ENCODE assay signal across 21 mouse cellular contexts in the genomic region with DNA sequence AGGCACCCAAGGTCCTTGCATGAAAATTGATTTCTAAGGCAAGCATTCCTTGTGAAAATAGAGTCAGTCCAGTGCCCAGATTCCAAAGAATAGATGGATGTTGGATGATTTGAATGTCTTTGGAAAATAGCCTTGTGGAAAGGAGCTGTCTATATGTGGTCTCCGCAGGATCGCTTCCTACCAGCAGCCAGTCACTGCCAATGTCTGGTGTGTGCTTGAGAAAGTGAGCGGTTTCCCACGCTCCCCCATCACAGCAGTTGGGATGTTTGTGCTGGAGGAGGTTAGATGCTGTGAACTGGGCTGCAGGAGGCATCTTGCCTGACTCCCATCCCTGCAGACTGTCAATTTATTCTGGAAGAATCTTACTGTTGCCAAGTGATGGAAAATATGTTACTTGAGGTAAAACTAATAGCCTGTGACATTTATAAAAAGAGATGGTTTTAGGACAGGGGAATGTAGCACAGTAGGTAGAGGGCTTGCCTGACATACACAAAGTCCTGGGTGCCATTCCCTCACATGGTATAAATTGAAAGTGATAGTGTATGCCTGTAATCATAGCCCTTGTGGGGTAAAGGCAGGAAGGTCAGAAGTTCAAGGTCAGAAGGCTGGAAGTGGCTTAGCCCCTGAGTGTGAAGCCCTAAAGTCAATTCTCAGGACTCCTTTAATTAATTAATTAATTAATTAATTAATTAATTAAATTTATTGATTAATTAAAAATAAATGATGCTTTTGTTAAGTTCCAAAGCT. TPM values are rescaled to one million over a fixed set of nuclear protein-coding genes. Genes with fewer than 3 reads are reported as not detected.
DNase-seq lines count a peak whose midpoint lies in the region; ATAC-seq and TF ChIP-seq lines count a peak whose summit lies in the region.
"Had no signal": no experiment of that assay in that cellular context is flagged by ENCODE, and none has a peak within 500 bp of the region (broad histone marks: within the 10 kb centered on the region; RNA-seq: fewer than 3 reads in every experiment).

No protein-coding gene starts in this region.

- H3K9ac ChIP-seq in embryonic facial prominence, embryonic 14.5 days (ENCODE audit: low read depth, low read length), result no peak overlapping the region
- no peak overlapping the region for H3K9ac ChIP-seq in hindbrain, embryonic 15.5 days
- H3K9ac ChIP-seq: embryonic facial prominence, embryonic 15.5 days; forebrain, embryonic 12.5 days; limb, embryonic 13.5 days; midbrain, embryonic 12.5 days had no signal

- no peaks in the 10 kb centered on the region for H3K9me3 ChIP-seq in embryonic facial prominence, embryonic 14.5 days (ENCODE audit: control insufficient read depth, low read length)
- H3K9me3 ChIP-seq in embryonic facial prominence, embryonic 10.5 days, result no peaks in the 10 kb centered on the region
- no peaks in the 10 kb centered on the region for H3K9me3 ChIP-seq in E14TG2a.4 (ENCODE audit: low read length)
- H3K9me3 ChIP-seq in hindbrain, embryonic 15.5 days, result no peaks in the 10 kb centered on the region
- H3K9me3 ChIP-seq: embryonic facial prominence, embryonic 15.5 days; forebrain, embryonic 12.5 days; limb, embryonic 13.5 days; midbrain, embryonic 12.5 days had no signal

- no peaks in the 10 kb centered on the region for H3K4me1 ChIP-seq in embryonic facial prominence, embryonic 14.5 days (ENCODE audit: control insufficient read depth, insufficient read depth, low read length)
- H3K4me1 ChIP-seq in embryonic facial prominence, embryonic 10.5 days, result peaks cover 13% of the 10 kb centered on the region
- peaks cover 72% of the 10 kb centered on the region for H3K4me1 ChIP-seq in E14TG2a.4 (replicated peaks; ENCODE audit: low read depth, low read length)
- H3K4me1 ChIP-seq in hindbrain, embryonic 15.5 days (replicated peaks), result 0 out of 2 replicates have a peak, but pooled peaks cover 12% of the 10 kb centered on the region
- H3K4me1 ChIP-seq: forebrain, embryonic 12.5 days; midbrain, embryonic 12.5 days had no signal

- H3K4me3 ChIP-seq in embryonic facial prominence, embryonic 14.5 days (ENCODE audit: low read depth, low read length), result no peak overlapping the region
- no peak overlapping the region for H3K4me3 ChIP-seq in embryonic facial prominence, embryonic 10.5 days
- H3K4me3 ChIP-seq in E14TG2a.4 (replicated peaks; ENCODE audit: low read length), result peak overlapping the region; percentile 26; the same call in 1 of the 2 replicates
- no peak overlapping the region for H3K4me3 ChIP-seq in hindbrain, embryonic 15.5 days
- H3K4me3 ChIP-seq: embryonic facial prominence, embryonic 15.5 days; forebrain, embryonic 12.5 days; limb, embryonic 13.5 days; midbrain, embryonic 12.5 days had no signal

- H3K36me3 ChIP-seq in embryonic facial prominence, embryonic 14.5 days (ENCODE audit: control insufficient read depth, insufficient read depth, low read length), result no peaks in the 10 kb centered on the region
- H3K36me3 ChIP-seq in embryonic facial prominence, embryonic 10.5 days (replicated peaks), result no peaks in the 10 kb centered on the region
- H3K36me3 ChIP-seq in E14TG2a.4 (ENCODE audit: insufficient read depth, low read length), result peaks cover 31% of the 10 kb centered on the region
- no peaks in the 10 kb centered on the region for H3K36me3 ChIP-seq in hindbrain, embryonic 15.5 days
- H3K36me3 ChIP-seq: embryonic facial prominence, embryonic 15.5 days; forebrain, embryonic 12.5 days; limb, embryonic 13.5 days; midbrain, embryonic 12.5 days had no signal

- no peaks in the 10 kb centered on the region for H3K27me3 ChIP-seq in embryonic facial prominence, embryonic 14.5 days (replicated peaks; ENCODE audit: control insufficient read depth, insufficient read depth, low read length)
- H3K27me3 ChIP-seq in embryonic facial prominence, embryonic 10.5 days (replicated peaks; ENCODE audit: low read depth, poor library complexity, severe bottlenecking), result no peaks in the 10 kb centered on the region
- H3K27me3 ChIP-seq in E14TG2a.4 (ENCODE audit: insufficient read depth, low read length), result no peaks in the 10 kb centered on the region
- no peaks in the 10 kb centered on the region for H3K27me3 ChIP-seq in hindbrain, embryonic 15.5 days
- H3K27me3 ChIP-seq: embryonic facial prominence, embryonic 15.5 days; forebrain, embryonic 12.5 days; limb, embryonic 13.5 days; midbrain, embryonic 12.5 days had no signal

- intact Hi-C loops in left cerebral cortex, postnatal 4 days (cut with DNase I), result no loop called here

- H3K4me2 ChIP-seq in embryonic facial prominence, embryonic 14.5 days (ENCODE audit: low read depth, low read length), result no peak overlapping the region
- no peak overlapping the region for H3K4me2 ChIP-seq in hindbrain, embryonic 15.5 days
- H3K4me2 ChIP-seq: embryonic facial prominence, embryonic 15.5 days; forebrain, embryonic 12.5 days; heart, embryonic 11.5 days; limb, embryonic 13.5 days; midbrain, embryonic 12.5 days had no signal

- TF ChIP-seq CTCF in E14TG2a.4 (conservative IDR thresholded peaks at IDR 0.05; ENCODE audit: low read length), result no peak

- no peak overlapping the region for H3K27ac ChIP-seq in embryonic facial prominence, embryonic 14.5 days (replicated peaks; ENCODE audit: low read depth, low read length)
- no peak overlapping the region for H3K27ac ChIP-seq in embryonic facial prominence, embryonic 10.5 days (replicated peaks)
- H3K27ac ChIP-seq in hindbrain, embryonic 15.5 days (replicated peaks), result peak overlapping the region; percentile 45; the same call in 1 of the 2 replicates
- H3K27ac ChIP-seq: embryonic facial prominence, embryonic 15.5 days; forebrain, embryonic 12.5 days; limb, embryonic 13.5 days; midbrain, embryonic 12.5 days had no signal

- 0 out of 2 replicates have a peak, but pooled peaks have one; percentile 31 for ATAC-seq in embryonic facial prominence, embryonic 14.5 days (ENCODE audit: low read depth)
- ATAC-seq in hindbrain, embryonic 15.5 days (ENCODE audit: low FRiP score, low read depth), result peak; percentile 47
- ATAC-seq: CD4-positive, CD25-positive, alpha-beta regulatory T cell, adult 4 months had no signal

- 71% methylated on average over 4 of the region's 4 CpGs for WGBS in embryonic facial prominence, embryonic 14.5 days
- 89% methylated on average over 4 of the region's 4 CpGs for WGBS in embryonic facial prominence, embryonic 10.5 days
- WGBS in hindbrain, embryonic 15.5 days, result 61% methylated on average over 4 of the region's 4 CpGs

- no peak for DNase-seq in embryonic facial prominence, embryonic 14.5 days (ENCODE audit: low spot score)
- no peak for DNase-seq in embryonic facial prominence, embryonic 10.5 days (ENCODE audit: low spot score)
- DNase-seq in left cerebral cortex, postnatal 4 days, result peak; percentile 25
- no peak for DNase-seq in left cerebral cortex, adult 11 months (ENCODE audit: low spot score)
- no peak for DNase-seq in right cerebral cortex, postnatal 14 days
- no peak for DNase-seq in adipocyte (ENCODE audit: low spot score)
- DNase-seq: adrenal gland, postnatal 25 days; cerebellum, adult 8-10 months; gastrocnemius, postnatal 36 days; kidney, adult 11 months; kidney, postnatal 14 days; lung, postnatal 36 days; thymus, postnatal 4 days had no signal

RNA-seq across cellular contexts. Expression of a gene that starts 24.3 kb away (rescaled TPM):
- polyA plus RNA-seq in embryonic facial prominence, embryonic 14.5 days (2014; fragmentation: Nextera tagmentation; extraction: Ambion mirVana), result 137 and 142 TPM in 2 replicates
- 59.0 and 64.5 TPM in 2 replicates for polyA plus RNA-seq in embryonic facial prominence, embryonic 10.5 days (2016; fragmentation: Nextera tagmentation; extraction: Ambion mirVana)
- 10 to 100 TPM; 32.5 to 32.7 TPM for total RNA-seq in left cerebral cortex, postnatal 4 days (2021)
- polyA plus RNA-seq in hindbrain, embryonic 15.5 days (2015; fragmentation: Nextera tagmentation; extraction: Ambion mirVana), result 58.4 and 80.2 TPM in 2 replicates
